Comparison of ENCODE assay signal across 11 mouse cellular contexts in genomic region chr7:68320078-68320810, GRCm38 (mm10). TPM values are rescaled to one million over a fixed set of nuclear protein-coding genes. Genes with fewer than 3 reads are reported as not detected.
A peak's percentile ranks its signal among the peaks of the same experiment; 100 is the strongest.
DNase-seq lines count a peak whose midpoint lies in the region; TF ChIP-seq lines count a peak whose summit lies in the region.
"Had no signal": no experiment of that assay in that cellular context is flagged by ENCODE, and none has a peak within 500 bp of the region (broad histone marks: within the 10 kb centered on the region; RNA-seq: fewer than 3 reads in every experiment).

No protein-coding gene starts in this region.

- 51% methylated on average over 14 of the region's 14 CpGs for whole genome bisulfite sequencing in kidney, adult 2 months

- TF ChIP-seq CTCF in kidney, adult 2 months (conservative IDR thresholded peaks at IDR 0.05; ENCODE audit: insufficient read depth, insufficient read length, low read depth, low read length), result no peak

- DNase-seq in gastrocnemius, adult 18-20 months (ENCODE audit: low spot score), result peak; percentile 56
- no peak for DNase-seq in gastrocnemius, postnatal 14 days
- peak; percentile 63 for DNase-seq in fibroblast of lung, adult 2 months (ENCODE audit: low read depth)
- DNase-seq in kidney, adult 2 months, result peak; percentile 66
- DNase-seq in lung, postnatal 4 days, result peak; percentile 41 to 71
- no peak for DNase-seq in thymus, postnatal 10 days (ENCODE audit: low spot score in 2 of 2)
- DNase-seq in cerebellum, postnatal 36 days, result no peak
- no peak for DNase-seq in right cerebral cortex, postnatal 36 days (ENCODE audit: low spot score in 2 of 2)

- intact Hi-C loops in gastrocnemius, postnatal 14 days (cut with DNase I; ENCODE audit: low total_unique reads), result no loop called here

- TF ChIP-seq POLR2A in kidney, adult 2 months (IDR thresholded peaks at IDR 0.05; ENCODE audit: low read depth, low read length), result no peak

- no peaks in the 10 kb centered on the region for H3K36me3 ChIP-seq in kidney, adult 2 months (ENCODE audit: control insufficient read depth, insufficient read depth, low read length)
- H3K36me3 ChIP-seq: midbrain, embryonic 12.5 days had no signal

- no peak overlapping the region for H3K4me3 ChIP-seq in kidney, adult 2 months (ENCODE audit: insufficient read depth, low read depth, low read length)
- H3K4me3 ChIP-seq: midbrain, embryonic 12.5 days had no signal

- H3K27me3 ChIP-seq in kidney, adult 2 months (replicated peaks; ENCODE audit: control insufficient read depth, insufficient read depth, low read length), result no peaks in the 10 kb centered on the region
- H3K27me3 ChIP-seq: midbrain, embryonic 12.5 days had no signal

- no peak overlapping the region for H3K27ac ChIP-seq in kidney, adult 2 months (ENCODE audit: insufficient read depth, low read depth, low read length)
- H3K27ac ChIP-seq: midbrain, embryonic 12.5 days had no signal

- H3K4me1 ChIP-seq in kidney, adult 2 months (ENCODE audit: control insufficient read depth, insufficient read depth, low read length), result no peaks in the 10 kb centered on the region
- H3K4me1 ChIP-seq: midbrain, embryonic 12.5 days had no signal

RNA-seq across cellular contexts. Expression of gene Fam169b, which starts 46.6 kb away (rescaled TPM):
- total RNA-seq in gastrocnemius, adult 18-20 months (2021), result under 1 TPM; 0.14 to 0.23 TPM
- under 1 TPM; 0.29 to 0.51 TPM for total RNA-seq in gastrocnemius, postnatal 14 days (2021)
- 7.9 and 11.3 TPM in 2 replicates for polyA plus RNA-seq in kidney, adult 2 months (2012; rRNA removed)

RNA-seq across cellular contexts. Expression of gene Pgpep1l, which starts 56.2 kb away (rescaled TPM):
- 1 to 10 TPM; 4.2 to 4.6 TPM for total RNA-seq in gastrocnemius, adult 18-20 months (2021)
- total RNA-seq in gastrocnemius, postnatal 14 days (2021), result 1 to 10 TPM; 8.4 to 9.2 TPM
- polyA plus RNA-seq in kidney, adult 2 months (2012; rRNA removed), result 0.16 and 1.1 TPM in 2 replicates
- polyA plus RNA-seq: C2C12; forebrain, embryonic 11.5 days; midbrain, embryonic 12.5 days had no signal

Comparison
In these comparisons a context has a peak if more than half of its experiments do, and no peak if none do; other contexts are left out.
1. DNase-seq: peak in gastrocnemius, adult 18-20 months (single experiment), fibroblast of lung, adult 2 months (single experiment), kidney, adult 2 months (single experiment) and lung, postnatal 4 days (2 of 2); none in gastrocnemius, postnatal 14 days (single experiment), thymus, postnatal 10 days (0 of 2), cerebellum, postnatal 36 days (0 of 2) and right cerebral cortex, postnatal 36 days (0 of 2).